Mouse (Mus musculus) layer of hippocampus, adult 2 months (tissue): ENCODE measurements at regions not wholly inside any gene's neighbourhood (a gene's known extent, or its start where the extent isn't known, plus 50 kb on each side); places are given as distances from the start of the nearest gene placed in this dataset.

Experiments
- DNase-seq, 2 experiments: peaks; one replicate each; pipeline ENCODE4 v3.0.0; 2022; ENCODE audit warnings: low spot score in 2 of 2
- H3K27ac ChIP-seq: fragments of 200-600 bp; 2 replicates; pipeline ENCODE4 v1.8.1; 2022
- H3K4me3 ChIP-seq: fragments of 200-600 bp; 2 replicates; pipeline ENCODE4 v1.8.1; 2022; ENCODE audit warnings: mild to moderate bottlenecking
- CTCF ChIP-seq: fragments of 200-600 bp; conservative IDR thresholded peaks from 2 replicates; pipeline ENCODE4 v1.8.1; 2022; ENCODE audit warnings: antibody characterized with exemption, mild to moderate bottlenecking, moderate library complexity

DNA sequence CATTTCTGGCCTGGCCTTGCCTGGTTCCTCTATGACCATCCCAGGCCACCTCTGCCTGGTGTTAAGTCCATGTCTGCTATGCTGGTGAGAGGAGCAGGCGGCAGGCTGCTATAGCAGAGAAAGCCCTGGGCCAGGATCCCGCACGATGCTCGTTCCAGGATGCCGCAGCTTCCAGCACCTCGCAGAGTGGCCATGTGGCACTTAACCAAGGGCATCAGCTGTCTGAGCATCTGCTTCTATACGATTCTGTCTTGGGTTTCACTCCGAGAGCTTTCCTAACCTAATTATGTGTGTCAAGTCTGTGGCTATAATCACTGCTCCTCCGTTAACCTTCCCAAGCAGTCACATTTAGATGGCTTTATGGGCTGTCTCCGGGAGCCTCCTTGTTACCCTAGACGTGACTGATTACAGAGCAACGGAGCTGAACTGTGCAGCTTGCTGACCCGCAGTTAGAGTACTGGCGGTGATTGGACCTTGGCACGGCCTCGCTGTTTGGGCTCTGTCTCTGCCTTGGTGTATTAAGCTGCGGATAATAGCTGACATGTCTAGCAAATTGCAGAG is 64.4 kb downstream of the Ackr3 start:
- DNase-seq, result no peak
- no peak for TF ChIP-seq CTCF
- H3K27ac ChIP-seq, result no peak overlapping the region
- no peak overlapping the region for H3K4me3 ChIP-seq

GRCm38 (mm10) chr1:90268951-90269350 is 65.2 kb downstream of the Ackr3 start:
- no peak for TF ChIP-seq CTCF
- Histone ChIP-seq H3K4me3 (no peak overlapping the region), H3K27ac (no peak overlapping the region)
- no peak for DNase-seq

DNA sequence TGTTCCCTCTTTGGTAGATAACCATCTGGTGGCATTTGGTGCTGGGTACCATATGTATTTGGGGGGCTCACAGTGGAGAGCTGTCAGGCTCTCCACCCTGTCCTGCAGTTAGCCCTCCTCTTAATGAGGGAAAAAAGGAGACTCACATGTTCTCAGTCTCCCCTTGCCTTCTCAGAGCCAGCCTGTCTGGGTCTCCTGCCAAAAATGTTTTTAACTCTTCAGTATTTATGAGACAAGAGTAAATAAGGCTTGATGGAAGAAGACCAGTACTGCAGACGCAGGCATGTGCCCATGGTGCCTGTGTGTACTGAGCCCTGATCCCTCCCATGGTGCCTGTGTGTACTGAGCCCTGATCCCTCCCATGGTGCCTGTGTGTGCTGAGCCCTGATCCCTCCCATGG is 66.1 kb downstream of the Ackr3 start:
- no peak overlapping the region for H3K4me3 ChIP-seq
- DNase-seq, result no peak

GRCm38 (mm10) chr1:90271326-90271725 is 67.5 kb downstream of the Ackr3 start:
- Histone ChIP-seq H3K27ac (no peak overlapping the region), H3K4me3 (no peak overlapping the region)
- no peak for DNase-seq
- no peak for TF ChIP-seq CTCF

More for the DNA sequence above, 66.1 kb downstream of the Ackr3 start:
- TF ChIP-seq CTCF, result no peak
- H3K27ac ChIP-seq, result no peak overlapping the region

DNA sequence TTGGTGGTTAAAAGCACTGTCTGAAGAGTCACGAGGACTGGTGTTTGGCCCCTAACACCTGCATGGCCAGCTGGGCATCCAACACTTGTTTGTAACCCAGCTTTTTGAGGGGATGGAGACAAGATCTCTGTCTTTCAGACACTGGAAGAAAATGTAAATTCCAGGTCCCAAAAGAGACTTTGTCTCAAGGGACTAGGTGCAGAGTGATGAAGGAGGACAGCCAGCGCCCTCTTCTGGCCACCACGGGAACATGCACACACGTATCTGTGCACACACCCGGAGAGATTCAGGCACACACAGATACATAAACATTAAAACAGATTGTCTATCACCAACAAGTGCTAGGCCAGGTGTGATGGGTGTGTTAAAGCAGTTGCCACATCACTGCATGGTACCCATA is 68.6 kb downstream of the Ackr3 start:
- DNase-seq, result no peak
- H3K27ac ChIP-seq, result no peak overlapping the region
- TF ChIP-seq CTCF, result peak; percentile 55

DNA sequence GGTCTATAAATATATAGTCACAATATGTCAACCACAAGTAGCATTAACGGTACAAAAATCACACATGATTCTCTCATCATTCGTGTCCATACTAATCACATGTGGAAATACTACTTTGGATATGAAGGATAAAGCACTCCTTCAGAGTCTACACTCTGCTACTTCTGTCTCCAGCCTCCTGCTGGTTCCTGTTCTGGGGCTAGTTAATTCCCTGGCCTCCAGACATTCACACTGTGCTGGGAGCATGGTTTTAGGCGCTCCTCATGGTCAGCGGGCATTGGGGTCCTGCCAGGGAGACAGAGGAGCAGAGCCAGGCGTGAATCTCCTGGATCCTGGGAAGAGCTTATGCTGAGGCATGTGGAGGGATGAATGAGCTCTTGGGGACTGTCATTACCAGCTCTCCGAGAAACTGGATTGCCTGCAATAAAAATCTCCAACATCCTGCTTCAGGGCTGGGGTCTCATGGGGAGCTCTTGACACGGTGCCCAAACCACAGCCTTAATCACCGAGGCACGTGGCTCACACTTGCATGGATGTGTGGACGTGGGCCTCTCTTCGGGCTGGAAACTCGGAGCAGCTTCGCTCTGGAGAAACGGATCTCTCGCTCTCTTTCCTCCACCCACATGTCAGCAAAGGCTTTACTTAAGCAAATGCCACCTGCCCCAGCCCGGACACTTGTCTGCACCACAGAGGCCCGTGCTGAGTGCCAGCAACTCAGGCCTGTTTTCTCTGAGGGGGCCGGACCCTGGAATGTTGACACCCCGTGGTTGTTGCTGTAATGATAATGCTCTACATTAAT is 69.2 kb downstream of the Ackr3 start:
- Histone ChIP-seq H3K27ac (no peak overlapping the region), H3K4me3 (no peak overlapping the region)
- no peak for TF ChIP-seq CTCF
- no peak for DNase-seq

More for the DNA sequence above, 68.6 kb downstream of the Ackr3 start:
- no peak overlapping the region for H3K4me3 ChIP-seq

GRCm38 (mm10) chr1:90273629-90273928 is 69.8 kb downstream of the Ackr3 start:
- Histone ChIP-seq H3K4me3 (no peak overlapping the region), H3K27ac (no peak overlapping the region)
- DNase-seq, result no peak
- TF ChIP-seq CTCF, result no peak

- TF ChIP-seq CTCF, result no peak
- no peak overlapping the region for H3K4me3 ChIP-seq
- no peak for DNase-seq
- H3K27ac ChIP-seq, result no peak overlapping the region
These were observed 71.3 kb downstream of the Ackr3 start for GRCm38 (mm10) chr1:90274968-90275651.

DNA sequence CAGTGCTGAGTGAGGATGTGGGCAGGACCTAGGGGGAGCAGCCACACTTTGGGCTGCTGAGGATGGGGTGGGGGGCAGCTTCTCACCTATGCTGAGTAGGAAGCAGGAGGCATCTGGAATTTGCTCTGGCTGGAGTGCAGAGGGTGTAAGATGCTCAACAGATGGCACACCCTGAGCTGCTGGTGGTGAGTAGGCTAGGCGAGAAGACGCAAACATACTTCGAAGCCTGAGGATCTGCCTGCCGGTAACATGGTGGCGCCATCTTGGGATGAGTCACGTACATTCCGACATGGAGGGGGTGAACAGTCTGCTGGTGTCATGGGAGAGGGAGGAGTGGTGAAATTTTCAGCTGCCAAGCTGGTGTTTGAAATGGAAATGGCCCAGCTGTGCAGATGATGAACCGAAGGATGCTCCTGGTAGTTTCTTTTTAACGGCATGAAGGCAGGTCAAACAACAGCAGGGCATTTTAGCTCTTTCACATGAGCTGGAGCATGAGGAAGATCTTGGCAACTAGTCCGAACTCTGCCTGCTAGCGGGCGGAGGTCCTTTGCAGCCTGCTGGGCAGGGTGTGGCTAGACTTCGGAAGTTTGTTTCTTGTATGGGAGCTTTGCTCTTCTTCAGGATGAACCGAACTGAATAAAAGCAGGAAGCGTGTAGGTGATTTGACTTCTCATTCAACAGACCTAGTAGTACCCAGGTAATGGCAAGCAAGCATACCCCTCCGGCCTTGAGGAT is 72.2 kb downstream of the Ackr3 start:
- H3K4me3 ChIP-seq, result no peak overlapping the region
- no peak overlapping the region; the same call in 1 of the 2 replicates for H3K27ac ChIP-seq
- TF ChIP-seq CTCF, result no peak
- peak; percentile 54 to 76 for DNase-seq

DNA sequence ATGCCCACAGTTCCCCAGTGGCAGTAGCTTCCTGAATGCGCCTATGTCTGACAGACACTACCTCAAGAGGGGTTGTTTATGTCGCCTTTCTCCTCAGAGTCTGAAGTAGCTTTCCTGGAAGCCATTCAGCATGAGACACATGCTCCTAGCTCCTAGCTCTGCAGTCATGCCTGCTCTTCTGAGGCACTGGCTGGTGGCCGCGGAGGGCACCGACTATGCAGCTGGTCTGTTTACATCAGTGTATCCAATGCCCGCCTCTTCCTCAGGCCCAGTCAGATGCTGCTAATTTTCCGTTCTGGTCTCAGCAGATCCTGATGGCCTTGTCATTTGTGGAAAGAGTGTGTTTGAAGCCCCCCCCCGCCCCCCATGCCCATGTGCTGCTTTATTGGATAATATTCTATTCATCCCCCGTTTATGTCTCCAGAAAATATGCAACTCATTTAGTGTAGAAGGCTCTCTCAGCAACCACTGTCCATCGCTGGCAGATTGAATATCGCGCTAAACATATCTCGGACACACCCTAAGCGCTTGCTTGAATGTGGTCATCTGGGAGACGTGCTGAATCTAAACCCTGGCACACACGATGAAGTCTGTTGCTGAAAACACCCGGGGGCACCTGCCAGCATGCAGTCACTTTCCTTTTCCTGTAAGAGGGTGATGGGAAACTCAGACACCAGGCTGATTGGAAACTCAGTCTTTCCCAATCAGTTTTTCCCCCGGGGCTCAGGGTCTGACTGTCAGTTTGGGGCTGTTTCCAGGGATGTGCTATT is 73.9 kb downstream of the Ackr3 start:
- no peak for TF ChIP-seq CTCF
- Histone ChIP-seq H3K4me3 (no peak overlapping the region), H3K27ac (no peak overlapping the region)
- DNase-seq, result no peak

DNA sequence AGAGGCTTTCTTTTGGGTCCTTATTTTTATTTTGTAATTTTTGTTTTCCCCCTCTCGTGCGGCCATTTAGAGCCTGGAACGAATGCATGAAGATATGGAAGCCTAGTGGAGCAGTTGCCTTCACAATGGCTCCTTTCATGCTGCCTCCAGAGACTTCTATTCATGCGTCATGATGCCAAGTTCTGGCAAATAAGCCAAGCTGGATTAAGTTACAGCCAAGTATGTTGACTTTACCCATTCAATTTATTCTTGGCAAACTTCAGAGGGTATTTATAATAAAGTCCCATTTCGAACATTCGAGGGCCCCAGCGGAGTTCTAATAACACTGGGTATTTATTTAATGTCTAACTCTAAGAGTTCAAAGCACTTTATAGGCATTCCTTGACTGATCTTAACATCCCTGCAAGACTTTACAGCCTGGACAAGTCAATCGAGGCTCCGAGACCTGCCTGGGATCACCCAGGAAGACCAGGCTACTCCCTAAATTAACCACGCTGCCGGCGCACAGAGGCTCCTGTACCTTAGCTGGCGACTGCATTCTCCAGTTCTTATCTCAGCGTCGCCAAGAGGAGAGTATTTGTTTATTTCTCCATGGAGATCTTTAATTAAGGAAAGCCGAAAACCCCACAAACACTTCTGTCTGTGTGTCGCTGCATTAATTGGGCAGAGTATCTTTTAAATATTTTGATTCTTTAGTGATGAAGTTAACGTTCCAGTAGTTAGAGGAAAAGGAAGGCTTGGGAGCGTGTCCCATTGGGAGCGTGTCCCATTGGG is 75.5 kb downstream of the Ackr3 start:
- no peak for TF ChIP-seq CTCF
- Histone ChIP-seq H3K4me3 (no peak overlapping the region), H3K27ac (no peak overlapping the region)
- DNase-seq, result no peak

DNA sequence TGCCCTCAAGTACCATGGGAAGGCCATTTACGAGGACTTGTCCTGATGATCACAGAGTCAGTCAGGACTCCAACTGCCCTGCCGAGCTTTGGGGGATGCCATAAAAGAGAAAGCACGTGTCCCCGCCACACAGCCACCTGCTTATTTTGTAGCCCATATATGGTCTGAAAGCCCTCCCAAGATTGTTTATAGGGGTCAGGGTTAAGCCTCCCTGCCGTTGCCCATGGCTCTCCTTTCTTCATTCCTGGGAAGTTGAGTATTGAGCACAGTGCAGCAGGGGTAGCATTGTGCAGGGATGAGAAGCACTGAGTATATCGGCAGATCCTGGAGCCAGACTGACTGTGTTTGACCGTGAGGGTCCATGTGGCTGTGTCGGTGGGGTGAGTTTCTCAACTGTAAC is 76.4 kb downstream of the Ackr3 start:
- no peak for DNase-seq
- H3K4me3 ChIP-seq, result no peak overlapping the region
- H3K27ac ChIP-seq, result no peak overlapping the region
- TF ChIP-seq CTCF, result no peak
